Mouse (Mus musculus): ENCODE data around the gene Klf13. TPM values are rescaled to one million over a fixed set of nuclear protein-coding genes. Genes with fewer than 3 reads are reported as not detected.
A peak's percentile ranks its signal among the peaks of the same experiment; 100 is the strongest.

The Klf13 gene
- polyA plus RNA-seq, 1 experiment from 2014 or later: 21.9 TPM

GRCm38 (mm10) chr7:63896968-63897468 lies 41.7 kb downstream of the Klf13 start:
- peaks cover 51% of the 10 kb centered on the region for H3K4me1 ChIP-seq
- peak; percentile 84 for ATAC-seq (ENCODE audit: low FRiP score)

GRCm38 (mm10) chr7:63896276-63896967 lies 42.3 kb downstream of the Klf13 start:
- peaks cover 45% of the 10 kb centered on the region for H3K4me1 ChIP-seq
- no peaks in the 10 kb centered on the region for H3K27me3 ChIP-seq
- H3K4me3 ChIP-seq (replicated peaks): peak overlapping the region; percentile 28
- H3K4me2 ChIP-seq: peak overlapping the region; percentile 62
- H3K36me3 ChIP-seq (replicated peaks): no peaks in the 10 kb centered on the region; the same call in 1 of the 2 replicates
- no peaks in the 10 kb centered on the region for H3K9me3 ChIP-seq
- 26% methylated on average over 17 of the region's 17 CpGs for WGBS
- peak; percentile 24; the same call in 1 of the 2 replicates for ATAC-seq (ENCODE audit: low FRiP score)
- peak overlapping the region; percentile 57 for H3K9ac ChIP-seq
- no peak overlapping the region for H3K27ac ChIP-seq

More at GRCm38 (mm10) chr7:63896968-63897468, 41.7 kb downstream of the Klf13 start:
- no peaks in the 10 kb centered on the region for H3K36me3 ChIP-seq (replicated peaks)
- under 1% methylated on average over 22 of the region's 22 CpGs for WGBS
- H3K9me3 ChIP-seq: no peaks in the 10 kb centered on the region
- peak overlapping the region; percentile 28 for H3K4me3 ChIP-seq (replicated peaks)
- peak overlapping the region; percentile 57 for H3K9ac ChIP-seq
- no peak overlapping the region for H3K27ac ChIP-seq
- no peaks in the 10 kb centered on the region for H3K27me3 ChIP-seq
- peak overlapping the region; percentile 62 for H3K4me2 ChIP-seq

- Histone ChIP-seq H3K36me3 (replicated peaks) (peaks cover 7% of the 10 kb centered on the region), H3K27ac (no peak overlapping the region), H3K4me3 (replicated peaks) (no peak overlapping the region), H3K4me2 (no peak overlapping the region), H3K9ac (no peak overlapping the region), H3K27me3 (no peaks in the 10 kb centered on the region), H3K4me1 (peaks cover 42% of the 10 kb centered on the region), H3K9me3 (no peaks in the 10 kb centered on the region)
- ATAC-seq (ENCODE audit: low FRiP score): no peak
- WGBS: 85% methylated on average over 3 of the region's 3 CpGs
These were observed 43.5 kb downstream of the Klf13 start for GRCm38 (mm10) chr7:63895223-63895622.

GRCm38 (mm10) chr7:63894662-63895061 lies 44.1 kb downstream of the Klf13 start:
- Histone ChIP-seq H3K4me3 (replicated peaks) (no peak overlapping the region), H3K4me1 (peaks cover 42% of the 10 kb centered on the region), H3K27me3 (no peaks in the 10 kb centered on the region), H3K9ac (no peak overlapping the region), H3K4me2 (no peak overlapping the region), H3K9me3 (no peaks in the 10 kb centered on the region), H3K27ac (no peak overlapping the region), H3K36me3 (replicated peaks) (peaks cover 12% of the 10 kb centered on the region)
- no peak for ATAC-seq (ENCODE audit: low FRiP score)
- whole genome bisulfite sequencing: 69% methylated on average over 4 of the region's 4 CpGs

GRCm38 (mm10) chr7:63893729-63894128 lies 45.0 kb downstream of the Klf13 start:
- no peaks in the 10 kb centered on the region for H3K9me3 ChIP-seq
- H3K27me3 ChIP-seq: no peaks in the 10 kb centered on the region
- H3K4me2 ChIP-seq: no peak overlapping the region
- H3K27ac ChIP-seq: peak overlapping the region; percentile 42; the same call in 1 of the 2 replicates
- H3K4me3 ChIP-seq (replicated peaks): no peak overlapping the region
- WGBS: 68% methylated on average over 4 of the region's 4 CpGs
- H3K9ac ChIP-seq: no peak overlapping the region
- H3K36me3 ChIP-seq (replicated peaks): peaks cover 21% of the 10 kb centered on the region
- peaks cover 42% of the 10 kb centered on the region for H3K4me1 ChIP-seq
- ATAC-seq (ENCODE audit: low FRiP score): no peak

- Histone ChIP-seq H3K27me3 (no peaks in the 10 kb centered on the region), H3K4me1 (peaks cover 39% of the 10 kb centered on the region), H3K4me3 (replicated peaks) (no peak overlapping the region), H3K4me2 (no peak overlapping the region), H3K9me3 (no peaks in the 10 kb centered on the region), H3K9ac (no peak overlapping the region), H3K36me3 (replicated peaks) (peaks cover 23% of the 10 kb centered on the region), H3K27ac (peak overlapping the region; percentile 42; the same call in 1 of the 2 replicates)
- 63% methylated on average over 5 of the region's 5 CpGs for WGBS
- no peak for ATAC-seq (ENCODE audit: low FRiP score)
These were observed 45.5 kb downstream of the Klf13 start for GRCm38 (mm10) chr7:63893201-63893600.

- H3K27ac ChIP-seq: no peak overlapping the region
- peaks cover 26% of the 10 kb centered on the region for H3K36me3 ChIP-seq (replicated peaks)
- no peak overlapping the region for H3K9ac ChIP-seq
- peaks cover 22% of the 10 kb centered on the region for H3K4me1 ChIP-seq
- H3K4me2 ChIP-seq: no peak overlapping the region
- H3K27me3 ChIP-seq: no peaks in the 10 kb centered on the region
- H3K4me3 ChIP-seq (replicated peaks): no peak overlapping the region
- H3K9me3 ChIP-seq: no peaks in the 10 kb centered on the region
- WGBS: 75% methylated on average over 43 of the region's 43 CpGs
- ATAC-seq (ENCODE audit: low FRiP score): no peak
These were observed 47.1 kb downstream of the Klf13 start for GRCm38 (mm10) chr7:63891488-63892075.

GRCm38 (mm10) chr7:63889116-63889975 lies 49.4 kb downstream of the Klf13 start:
- Histone ChIP-seq H3K9me3 (no peaks in the 10 kb centered on the region), H3K36me3 (replicated peaks) (peaks cover 26% of the 10 kb centered on the region), H3K27ac (no peak overlapping the region), H3K27me3 (no peaks in the 10 kb centered on the region), H3K4me3 (replicated peaks) (no peak overlapping the region), H3K4me2 (no peak overlapping the region), H3K4me1 (peaks cover 10% of the 10 kb centered on the region; the same call in 1 of the 2 replicates), H3K9ac (no peak overlapping the region)
- ATAC-seq (ENCODE audit: low FRiP score): no peak
- 62% methylated on average over 9 of the region's 9 CpGs for WGBS

- Histone ChIP-seq H3K27me3 (no peaks in the 10 kb centered on the region), H3K9ac (no peak overlapping the region), H3K27ac (no peak overlapping the region), H3K4me3 (replicated peaks) (no peak overlapping the region), H3K36me3 (replicated peaks) (peaks cover 26% of the 10 kb centered on the region), H3K4me2 (no peak overlapping the region), H3K9me3 (no peaks in the 10 kb centered on the region), H3K4me1 (peaks cover 7% of the 10 kb centered on the region; the same call in 1 of the 2 replicates)
- ATAC-seq (ENCODE audit: low FRiP score): no peak
- WGBS: 78% methylated on average over 6 of the region's 6 CpGs
These were observed 50.0 kb downstream of the Klf13 start for GRCm38 (mm10) chr7:63888674-63889073.

- 87% methylated on average over 10 of the region's 10 CpGs for WGBS
- Histone ChIP-seq H3K4me1 (no peaks in the 10 kb centered on the region), H3K9ac (no peak overlapping the region), H3K9me3 (no peaks in the 10 kb centered on the region), H3K4me2 (no peak overlapping the region), H3K4me3 (replicated peaks) (no peak overlapping the region), H3K27me3 (no peaks in the 10 kb centered on the region), H3K36me3 (replicated peaks) (peaks cover 26% of the 10 kb centered on the region), H3K27ac (no peak overlapping the region)
- ATAC-seq (ENCODE audit: low FRiP score): no peak; the same call in 1 of the 2 replicates
These were observed 51.1 kb downstream of the Klf13 start for GRCm38 (mm10) chr7:63887602-63888123.

- H3K4me3 ChIP-seq (replicated peaks): no peak overlapping the region
- H3K9me3 ChIP-seq: no peaks in the 10 kb centered on the region
- H3K27ac ChIP-seq: no peak overlapping the region
- 66% methylated on average over 8 of the region's 8 CpGs for WGBS
- H3K36me3 ChIP-seq (replicated peaks): peaks cover 26% of the 10 kb centered on the region
- ATAC-seq (ENCODE audit: low FRiP score): no peak
- no peak overlapping the region for H3K4me2 ChIP-seq
- no peaks in the 10 kb centered on the region for H3K4me1 ChIP-seq
- H3K9ac ChIP-seq: no peak overlapping the region
- H3K27me3 ChIP-seq: no peaks in the 10 kb centered on the region
These were observed 51.6 kb downstream of the Klf13 start for GRCm38 (mm10) chr7:63887034-63887551.

Data from forebrain, embryonic 12.5 days (tissue).